Mouse (Mus musculus) retina, adult 2 months (tissue): ENCODE measurements around the gene Cd209g.
A peak's percentile ranks its signal among the peaks of the same experiment; 100 is the strongest.
"Not testable (repeated sequence)": the region's sequence is repeated elsewhere in the genome, so short reads cannot be mapped to it uniquely, and the experiment has no call there.

Experiments
- DNase-seq: peaks from one replicate; pipeline ENCODE4 v3.0.0-alpha.2; 2012; ENCODE audit warnings: low read depth, low spot score

Gene Cd209g

DNA sequence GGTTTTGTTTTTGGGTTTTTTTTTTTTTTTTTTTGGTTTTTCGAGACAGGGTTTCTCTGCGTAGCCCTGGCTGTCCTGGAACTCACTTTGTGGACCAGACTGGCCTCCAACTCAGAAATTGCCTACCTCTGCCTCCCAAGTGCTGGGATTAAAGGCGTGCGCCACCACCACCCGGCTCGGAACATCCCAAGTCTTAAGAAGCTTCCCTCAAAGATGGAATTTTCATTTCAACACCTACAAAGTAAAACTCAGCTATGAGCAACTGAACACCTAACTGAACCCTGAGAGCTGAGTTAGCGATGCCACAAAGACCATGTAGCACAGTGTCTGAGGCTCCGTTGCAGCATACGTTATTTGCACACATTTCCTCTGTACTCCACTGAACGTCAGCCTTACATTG lies at the start of gene Cd209g:
Cd209g (plus strand) TSS at position 301 of the 400 bp plus-strand sequence.
- DNase-seq: no peak

DNA sequence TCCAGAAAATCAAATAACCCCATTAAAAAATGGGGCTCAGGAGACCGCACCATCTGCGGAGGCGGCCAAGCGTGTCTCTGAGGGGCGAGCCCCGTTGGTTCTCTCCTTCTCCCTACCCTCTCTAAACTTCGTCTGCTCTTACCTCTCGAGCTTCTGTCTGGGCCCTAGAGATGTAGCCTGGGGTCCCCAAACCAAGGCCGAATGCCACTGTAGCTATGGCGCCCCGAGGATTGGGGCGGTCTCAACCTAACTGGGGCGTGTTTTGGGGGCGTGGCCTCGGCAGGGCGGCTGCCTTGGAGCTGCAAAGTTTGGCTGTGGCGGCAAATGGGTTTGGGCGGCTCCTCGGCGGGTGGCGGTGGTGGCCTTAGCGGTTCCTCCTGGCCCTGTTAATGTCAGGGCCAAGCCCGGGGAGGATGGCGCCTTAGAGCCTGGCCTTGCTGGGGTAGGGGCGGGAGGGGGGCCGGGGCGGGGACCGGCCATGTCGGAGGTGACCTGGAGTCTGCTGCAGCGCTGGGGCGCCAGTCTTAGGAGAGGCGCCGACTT lies 46.6 kb upstream of the Cd209g start:
- DNase-seq: not testable (repeated sequence)

DNA sequence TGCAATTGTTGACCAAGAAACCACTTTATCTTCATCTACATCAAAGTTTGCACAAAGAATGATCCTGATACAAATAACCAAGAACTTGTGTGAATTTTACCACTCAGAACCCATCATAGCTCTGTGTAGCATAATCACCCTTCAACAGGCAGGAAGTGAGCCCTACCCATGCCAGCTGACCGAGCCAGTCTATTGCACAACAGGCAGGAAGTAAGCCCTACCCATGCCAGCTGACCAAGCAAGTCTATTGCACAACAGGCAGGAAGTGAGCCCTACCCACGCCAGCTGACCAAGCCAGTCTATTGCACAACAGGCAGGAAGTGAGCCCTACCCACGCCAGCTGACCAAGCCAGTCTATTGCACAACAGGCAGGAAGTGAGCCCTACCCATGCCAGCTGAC lies 45.4 kb upstream of the Cd209g start:
- not testable (repeated sequence) for DNase-seq

DNA sequence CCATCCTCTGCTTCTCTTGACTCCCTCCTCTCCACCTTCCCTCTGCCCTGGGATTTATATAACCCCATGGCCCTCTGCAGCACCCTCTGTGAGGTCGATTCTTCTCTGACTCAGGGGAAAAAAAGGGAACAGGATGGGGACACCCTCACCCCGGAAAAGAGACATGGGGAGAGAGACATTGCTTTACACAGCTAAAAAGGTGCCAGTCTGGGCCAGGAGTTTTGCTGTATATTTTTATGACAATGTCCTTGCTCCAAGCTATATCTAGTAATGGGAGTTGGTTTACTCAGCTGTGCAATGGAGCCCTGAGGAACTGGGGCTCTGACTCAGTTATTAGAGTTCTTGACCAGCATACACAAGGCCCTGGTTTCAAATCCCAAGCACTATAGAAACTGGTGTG lies 28.2 kb upstream of the Cd209g start, which contains the start of gene Cd209f:
Cd209f (minus strand) TSS at position 101 of the 400 bp plus-strand sequence.
- DNase-seq: not testable (repeated sequence)

DNA sequence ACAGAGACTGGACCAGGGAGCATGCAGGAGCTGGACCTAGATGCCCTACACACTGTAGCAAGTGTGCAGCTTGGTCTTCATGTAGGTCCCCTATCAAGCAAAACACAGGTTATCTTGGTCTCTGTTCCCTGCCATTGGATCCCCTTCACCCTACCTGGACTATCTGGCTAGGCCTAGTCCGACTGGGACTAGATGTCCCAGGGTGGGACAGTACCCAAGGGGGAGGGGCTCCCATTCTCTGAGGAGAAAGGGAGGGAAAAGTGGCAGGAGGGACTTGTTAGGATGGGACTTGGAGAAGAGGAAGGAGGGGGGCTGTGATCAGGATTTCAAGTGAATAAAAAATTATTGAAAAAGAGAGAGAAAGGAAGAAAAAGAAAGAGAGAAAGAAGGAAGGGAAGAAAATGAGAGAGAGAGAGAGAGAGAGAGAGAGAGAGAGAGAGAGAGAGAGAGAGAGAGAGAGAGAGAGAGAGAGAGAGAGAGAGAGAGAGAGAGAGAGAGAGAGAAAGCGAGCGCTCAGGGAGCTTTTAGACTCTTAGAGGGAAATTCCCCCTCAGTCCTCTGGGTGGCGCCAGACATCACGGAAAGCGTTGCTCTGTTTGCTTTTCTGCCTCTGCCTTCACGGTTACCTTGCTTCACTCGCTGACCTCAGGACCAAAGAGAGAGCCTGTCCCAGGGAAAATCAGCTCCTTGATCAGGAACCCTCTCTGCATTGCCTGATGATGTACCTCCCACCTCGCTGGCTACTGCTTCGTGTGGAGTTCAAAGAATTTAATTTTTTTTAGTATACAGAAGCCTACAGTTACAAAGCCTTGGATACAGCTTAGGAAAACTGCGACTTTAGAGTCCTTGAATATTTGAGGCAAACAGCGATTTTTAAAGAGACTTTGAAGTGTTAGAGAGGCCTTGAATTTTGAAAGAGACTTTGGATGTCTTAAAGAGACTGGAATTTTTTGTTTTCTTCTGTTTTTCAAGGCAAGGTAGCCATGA lies 6.1 kb downstream of the Cd209g start:
- DNase-seq: peak; percentile 56

DNA sequence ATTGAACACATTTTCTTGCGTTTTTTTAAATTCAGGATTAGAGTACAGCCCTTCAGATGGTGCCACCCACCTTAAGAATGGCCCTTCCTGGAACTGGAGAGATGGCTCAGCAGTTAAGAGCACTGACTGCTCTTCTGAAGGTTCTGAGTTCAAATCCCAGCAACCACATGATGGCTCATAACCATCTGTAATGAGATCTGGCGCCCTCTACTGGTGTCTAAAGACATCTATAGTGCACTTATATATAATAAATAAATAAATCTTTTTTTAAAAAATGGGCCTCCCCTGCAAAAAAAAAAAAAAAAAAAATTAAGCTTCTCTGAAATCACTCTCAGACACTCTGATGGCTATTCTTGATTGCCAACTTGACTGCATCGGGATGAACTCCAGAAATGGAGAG lies 7.8 kb downstream of the Cd209g start:
- DNase-seq: no peak

DNA sequence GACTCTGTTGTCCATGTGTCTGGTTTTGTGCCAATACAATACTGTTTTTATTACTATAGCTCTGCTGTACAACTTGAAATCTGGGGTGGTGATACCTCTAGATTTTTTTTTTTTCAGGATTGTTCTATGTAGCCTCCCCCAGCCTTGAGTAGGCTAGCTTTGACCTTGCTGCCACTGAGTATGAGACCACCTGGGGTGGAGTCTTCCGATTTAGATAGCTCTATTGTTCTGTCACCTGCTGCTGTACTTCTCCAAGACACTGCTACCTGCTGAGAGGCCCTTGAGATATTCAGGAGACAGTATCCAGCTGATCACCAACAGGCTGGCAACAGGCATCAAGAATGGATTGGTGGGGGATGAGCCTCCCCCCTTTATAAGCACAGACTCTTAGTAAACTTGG lies 13.4 kb downstream of the Cd209g start:
- DNase-seq: no peak

DNA sequence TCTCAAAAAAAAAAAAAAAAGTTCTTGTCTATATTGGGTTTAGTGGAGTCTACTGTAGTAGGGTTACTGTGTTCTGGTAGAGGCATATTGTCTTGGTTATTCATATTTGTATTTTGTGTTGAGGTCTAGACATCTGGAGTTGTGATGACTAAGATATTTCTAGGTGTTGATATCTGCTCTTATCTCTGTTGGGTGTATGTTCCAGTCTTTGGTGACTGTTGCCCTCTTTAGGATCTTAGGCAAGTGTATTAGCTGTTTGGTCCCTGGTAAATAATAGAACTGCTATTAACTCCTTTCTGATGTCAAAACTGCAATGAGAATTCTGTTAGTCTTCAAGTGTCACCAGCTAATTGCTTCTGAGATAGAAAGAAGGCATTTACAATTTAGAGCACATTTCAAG lies 21.0 kb downstream of the Cd209g start:
- DNase-seq: no peak

DNA sequence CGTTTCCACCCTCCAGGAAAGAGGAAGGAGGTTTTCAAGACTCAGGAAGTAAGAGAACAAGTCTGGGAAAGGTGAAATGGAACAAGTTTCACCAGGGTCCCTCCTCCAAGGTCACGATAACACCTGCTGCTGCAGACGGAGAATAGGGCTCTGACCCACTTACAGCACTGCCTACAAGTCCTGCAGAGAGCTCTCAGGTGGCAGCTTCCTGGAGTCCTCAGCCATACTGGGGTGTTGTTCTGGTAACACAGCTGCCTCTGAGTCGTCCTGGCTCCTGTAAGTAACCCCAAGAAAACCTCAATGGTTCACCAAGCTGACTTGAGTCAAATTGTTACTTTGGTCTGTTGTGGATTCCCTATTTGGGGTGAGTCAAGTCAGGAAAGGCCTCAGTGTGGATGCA lies 28.9 kb downstream of the Cd209g start:
- DNase-seq: no peak

DNA sequence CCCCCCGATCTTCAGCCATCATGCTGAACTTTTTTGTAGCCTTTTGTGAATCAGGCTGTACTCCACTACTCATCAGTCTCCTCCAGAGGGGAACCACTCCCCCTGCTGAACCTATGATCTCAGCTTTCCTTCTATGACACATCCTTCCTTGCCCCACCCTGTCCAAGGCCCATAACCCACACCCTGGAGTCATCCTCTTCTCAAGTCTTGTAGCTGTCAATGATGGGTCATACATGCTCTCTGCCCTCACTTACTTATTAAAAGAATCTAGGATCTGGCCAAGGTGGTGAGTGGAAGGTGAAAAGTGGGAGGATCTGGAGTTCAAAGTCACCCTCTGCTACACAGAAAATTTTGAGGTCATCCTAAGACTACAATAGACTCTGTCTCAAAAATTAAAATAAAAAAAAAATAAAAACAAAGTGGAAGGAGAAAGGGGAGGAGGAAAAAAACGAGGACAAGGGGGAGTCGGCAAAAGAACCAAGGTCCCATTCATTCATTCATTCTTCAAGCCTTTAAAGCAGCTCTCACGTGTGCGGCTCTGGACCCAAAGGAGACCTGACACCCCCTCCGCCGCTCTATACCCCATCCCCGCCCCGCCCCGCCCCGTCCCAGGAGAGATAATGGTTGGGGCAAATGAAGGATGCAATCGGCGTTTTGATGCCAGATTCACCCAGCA lies 31.4 kb downstream of the Cd209g start:
- DNase-seq: no peak

DNA sequence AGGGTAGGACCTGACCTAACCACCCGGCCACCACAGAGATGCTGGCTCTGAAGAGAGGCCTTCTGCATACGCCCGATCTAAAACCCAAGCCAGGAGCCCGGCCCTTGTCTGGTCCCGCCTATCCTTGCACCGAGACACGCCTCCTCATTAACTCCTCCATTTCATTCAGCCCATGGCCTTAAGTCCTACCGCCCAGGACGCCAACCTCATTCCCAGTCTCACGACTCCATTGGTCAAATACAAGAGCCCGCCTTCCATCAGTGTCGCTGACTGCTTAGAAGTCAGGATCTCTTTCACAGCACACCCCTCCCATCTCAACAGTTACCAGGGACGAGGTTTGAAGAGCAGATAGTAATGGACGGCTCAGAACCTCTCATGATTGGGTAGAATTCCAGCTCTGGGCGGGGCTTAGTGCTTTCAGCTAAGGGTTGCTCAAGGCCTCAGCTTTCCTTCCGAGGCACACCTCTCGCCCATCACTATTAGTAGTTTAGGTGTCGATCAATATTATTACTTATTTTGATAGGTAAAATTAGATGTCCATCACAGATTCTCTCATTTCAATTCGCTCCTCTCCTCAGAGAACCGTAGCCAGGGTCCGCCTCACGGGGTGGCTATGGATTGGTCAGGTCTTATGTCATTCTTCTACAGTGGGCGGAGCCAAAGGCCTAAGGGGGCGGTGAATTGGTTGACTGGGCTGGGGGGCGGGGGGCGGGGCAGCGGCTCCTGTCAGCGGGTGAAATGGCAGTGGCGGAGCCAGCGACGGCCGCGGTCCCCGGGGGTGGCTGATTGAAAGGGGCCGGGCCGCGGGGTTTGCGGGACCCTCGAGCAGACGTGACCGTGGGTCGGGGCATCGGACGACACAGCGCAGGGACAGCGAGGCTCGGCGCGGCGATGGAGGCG lies 32.2 kb downstream of the Cd209g start, which contains the start of gene Evi5l:
Evi5l (plus strand) TSS at position 716 of the 900 bp plus-strand sequence.
- peak; percentile 100 for DNase-seq

DNA sequence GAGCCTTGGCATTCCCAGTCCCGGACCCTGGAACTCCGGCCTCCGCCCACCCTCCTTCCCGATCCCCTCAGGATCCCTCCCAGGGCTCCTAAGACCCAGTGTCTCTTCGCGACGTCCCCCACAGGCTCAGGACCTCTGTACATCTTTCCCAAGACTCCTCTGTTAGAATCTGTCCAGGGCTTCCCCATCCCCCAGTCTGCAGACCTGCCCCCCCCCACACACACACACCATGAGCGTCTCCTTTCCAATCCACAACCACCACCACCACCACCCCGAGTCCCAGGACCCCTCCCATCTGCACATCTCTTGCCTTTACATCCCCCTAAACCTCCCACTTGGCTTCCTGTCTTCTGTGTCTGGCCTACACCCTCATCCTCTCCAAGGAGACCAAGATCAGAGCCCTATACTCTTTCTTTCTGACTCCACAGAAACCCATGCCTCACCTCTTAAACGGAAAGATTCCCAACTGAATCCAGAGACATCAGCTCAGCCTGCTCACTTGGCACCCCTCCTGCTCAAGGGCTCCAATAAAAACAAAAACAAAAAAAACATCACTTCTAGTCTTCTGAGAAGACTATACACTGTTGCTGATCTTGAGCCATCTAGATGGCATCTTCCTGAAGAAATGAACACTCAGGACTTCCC lies 33.1 kb downstream of the Cd209g start:
- DNase-seq: no peak

DNA sequence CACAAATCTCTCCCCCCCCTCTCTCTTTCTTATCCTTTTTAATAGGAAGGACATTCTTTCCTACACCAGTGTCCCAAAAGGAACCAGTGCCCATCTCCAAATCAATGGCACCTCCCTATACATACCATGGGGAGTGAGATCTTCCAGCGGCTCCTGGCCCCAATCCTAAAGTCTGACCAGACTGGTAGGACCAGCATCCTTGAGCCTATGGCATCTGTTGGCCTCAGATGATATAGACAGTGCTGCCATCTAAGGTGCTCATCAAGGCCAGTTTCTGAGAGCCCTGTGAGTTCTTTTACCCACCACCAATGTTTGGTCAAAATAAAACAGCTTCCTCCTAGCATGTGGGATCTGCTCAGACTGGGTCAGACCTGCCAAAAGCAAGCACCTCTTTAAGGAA lies 34.0 kb downstream of the Cd209g start:
- no peak for DNase-seq

DNA sequence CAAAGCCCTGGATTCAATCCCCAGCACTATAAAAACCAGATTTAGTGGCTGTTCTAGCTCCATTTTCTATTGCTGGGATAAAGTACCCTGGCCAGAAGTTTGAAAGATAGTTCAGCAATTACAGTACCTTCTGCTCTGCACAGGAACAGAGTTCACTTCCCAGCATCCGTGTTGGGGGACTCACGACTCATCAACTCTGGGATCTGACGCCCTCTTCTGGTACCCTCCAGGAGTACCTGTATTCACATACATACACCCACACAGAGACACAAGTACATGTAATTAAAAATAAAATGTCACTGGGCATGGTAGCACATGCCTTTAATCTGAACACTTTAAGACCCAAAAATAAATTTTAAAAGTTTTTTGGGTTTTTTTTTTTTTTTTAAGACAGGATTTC lies 38.6 kb downstream of the Cd209g start:
- DNase-seq: no peak

DNA sequence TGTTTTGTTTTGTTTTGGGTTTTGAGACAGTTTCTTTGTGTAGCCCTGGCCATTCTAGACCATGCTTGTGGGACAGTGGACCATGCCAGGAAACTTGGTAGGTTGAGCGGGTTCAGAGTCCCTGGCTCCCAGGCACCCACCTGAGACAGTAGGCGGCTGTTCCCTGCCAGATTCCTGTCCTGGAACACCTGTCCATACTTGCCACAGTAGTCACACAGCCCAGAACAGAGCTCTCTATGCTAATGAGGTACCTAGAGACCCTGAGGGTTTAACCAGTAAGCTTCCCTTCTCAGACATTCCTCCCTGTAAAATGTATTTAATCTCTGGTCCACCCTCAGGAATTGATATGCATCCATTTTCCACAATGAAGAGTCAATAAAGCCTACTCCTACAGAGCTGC lies 40.1 kb downstream of the Cd209g start:
- no peak for DNase-seq

DNA sequence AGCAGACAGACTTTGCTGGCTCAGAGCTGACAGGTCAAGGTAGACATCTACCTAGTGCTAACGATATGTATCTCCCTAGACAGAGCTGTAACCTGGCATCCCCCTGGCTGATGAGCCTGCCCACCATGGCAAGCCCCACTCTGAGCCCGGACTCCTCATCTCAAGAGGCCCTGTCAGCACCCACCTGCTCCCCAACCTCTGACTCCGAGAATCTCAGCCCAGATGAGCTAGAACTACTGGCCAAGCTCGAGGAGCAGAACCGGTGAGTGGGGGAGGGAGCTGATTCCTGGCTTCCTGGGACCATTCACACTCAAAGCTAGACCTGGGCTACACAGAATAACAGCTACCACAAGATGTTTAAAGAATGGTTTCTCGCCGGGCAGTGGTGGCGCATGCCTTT lies 49.5 kb downstream of the Cd209g start:
- DNase-seq: no peak

DNA sequence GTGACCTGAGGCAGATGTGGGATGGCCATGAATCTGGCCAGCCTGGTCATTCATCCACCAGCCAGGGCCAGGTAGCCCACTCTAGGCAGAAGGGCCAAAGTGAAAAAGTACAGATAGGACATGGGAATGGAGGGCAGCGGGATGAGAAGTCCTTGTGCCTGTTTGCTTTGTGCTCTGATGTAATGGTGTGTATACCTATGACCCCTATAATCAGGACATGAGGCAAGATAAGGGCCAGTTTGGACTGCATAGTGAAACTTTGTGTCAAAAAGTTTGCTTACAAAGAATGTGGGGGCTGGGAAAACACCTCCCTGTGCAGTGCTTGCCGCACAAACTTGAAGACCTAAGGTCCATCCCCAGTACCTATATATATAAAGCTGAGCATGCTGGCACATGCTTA lies 52.3 kb downstream of the Cd209g start:
- DNase-seq: no peak
